Comparison of ENCODE assay signal across 21 mouse cellular contexts in genomic region chr11:109846343-109846742, GRCm38 (mm10). TPM values are rescaled to one million over a fixed set of nuclear protein-coding genes. Genes with fewer than 3 reads are reported as not detected.
A peak's percentile ranks its signal among the peaks of the same experiment; 100 is the strongest.
DNase-seq lines count a peak whose midpoint lies in the region; ATAC-seq and TF ChIP-seq lines count a peak whose summit lies in the region.
"Had no signal": no experiment of that assay in that cellular context is flagged by ENCODE, and none has a peak within 500 bp of the region (broad histone marks: within the 10 kb centered on the region; RNA-seq: fewer than 3 reads in every experiment).

No protein-coding gene starts in this region.

- TF ChIP-seq POLR2A in lung, adult 2 months (IDR thresholded peaks at IDR 0.05; ENCODE audit: borderline replicate concordance, extremely low read depth, low read depth, low read length), result no peak

- no peak for ATAC-seq in hindbrain, embryonic 15.5 days (ENCODE audit: low FRiP score, low read depth)
- ATAC-seq in hindbrain, embryonic 13.5 days (ENCODE audit: low FRiP score), result no peak
- ATAC-seq in lung, embryonic 16.5 days (ENCODE audit: low read depth), result peak; percentile 77
- peak; percentile 53; the same call in 1 of the 2 replicates for ATAC-seq in stomach, embryonic 16.5 days (ENCODE audit: insufficient read depth, low FRiP score)
- ATAC-seq: midbrain, embryonic 16.5 days had no signal

- TF ChIP-seq CTCF in lung, adult 2 months (IDR thresholded peaks at IDR 0.05; ENCODE audit: insufficient read depth, low read length), result no peak

- peak; percentile 10 for DNase-seq in gastrocnemius, postnatal 14 days
- no peak for DNase-seq in gastrocnemius, postnatal 4 days (ENCODE audit: low spot score in 2 of 2)
- no peak for DNase-seq in lung, adult 2 months
- DNase-seq in kidney, postnatal 4 days, result no peak
- DNase-seq: adrenal gland, adult 2 months; cerebellum, adult 11 months; cerebellum, postnatal 25 days; gastrocnemius, postnatal 25 days; kidney, adult 9 months; liver, embryonic 13.5 days had no signal

- peaks cover 9% of the 10 kb centered on the region; the same call in 1 of the 2 replicates for H3K4me1 ChIP-seq in hindbrain, embryonic 15.5 days (replicated peaks)
- peaks cover 6% of the 10 kb centered on the region; the same call in 1 of the 2 replicates for H3K4me1 ChIP-seq in hindbrain, embryonic 13.5 days (replicated peaks)
- H3K4me1 ChIP-seq in lung, embryonic 16.5 days (replicated peaks; ENCODE audit: control insufficient read depth, insufficient read depth, low read length), result peaks cover 13% of the 10 kb centered on the region
- H3K4me1 ChIP-seq in lung, adult 2 months (ENCODE audit: control insufficient read depth, insufficient read depth, low read length), result peaks cover 4% of the 10 kb centered on the region
- no peaks in the 10 kb centered on the region for H3K4me1 ChIP-seq in stomach, embryonic 16.5 days (ENCODE audit: control insufficient read depth, insufficient read depth, low read length)
- H3K4me1 ChIP-seq: forebrain, embryonic 12.5 days; liver, embryonic 13.5 days had no signal

- intact Hi-C loops in gastrocnemius, postnatal 14 days (cut with DNase I; ENCODE audit: low total_unique reads), result no loop called here

- H3K36me3 ChIP-seq in hindbrain, embryonic 15.5 days, result no peaks in the 10 kb centered on the region
- no peaks in the 10 kb centered on the region for H3K36me3 ChIP-seq in hindbrain, embryonic 13.5 days
- no peaks in the 10 kb centered on the region for H3K36me3 ChIP-seq in lung, embryonic 16.5 days (ENCODE audit: control insufficient read depth, insufficient read depth, low read length)
- no peaks in the 10 kb centered on the region for H3K36me3 ChIP-seq in stomach, embryonic 16.5 days (ENCODE audit: control insufficient read depth, insufficient read depth, low read length)
- H3K36me3 ChIP-seq: forebrain, embryonic 12.5 days; limb, embryonic 10.5 days; liver, embryonic 13.5 days had no signal

- no peak overlapping the region for H3K4me3 ChIP-seq in hindbrain, embryonic 15.5 days
- no peak overlapping the region for H3K4me3 ChIP-seq in hindbrain, embryonic 13.5 days
- no peak overlapping the region for H3K4me3 ChIP-seq in lung, embryonic 16.5 days (ENCODE audit: low read length)
- no peak overlapping the region for H3K4me3 ChIP-seq in lung, adult 2 months (replicated peaks; ENCODE audit: extremely low read depth, low read depth, low read length)
- H3K4me3 ChIP-seq in stomach, embryonic 16.5 days (replicated peaks; ENCODE audit: low read length), result no peak overlapping the region
- H3K4me3 ChIP-seq: forebrain, embryonic 12.5 days; limb, embryonic 10.5 days; liver, embryonic 13.5 days; megakaryocyte, embryonic 14.5 days had no signal

- H3K9me3 ChIP-seq in hindbrain, embryonic 15.5 days, result no peaks in the 10 kb centered on the region
- H3K9me3 ChIP-seq in hindbrain, embryonic 13.5 days, result no peaks in the 10 kb centered on the region
- no peaks in the 10 kb centered on the region for H3K9me3 ChIP-seq in lung, embryonic 16.5 days (ENCODE audit: control insufficient read depth, low read length)
- no peaks in the 10 kb centered on the region for H3K9me3 ChIP-seq in stomach, embryonic 16.5 days (replicated peaks; ENCODE audit: control insufficient read depth, low read length)
- H3K9me3 ChIP-seq: forebrain, embryonic 12.5 days; limb, embryonic 10.5 days; liver, embryonic 13.5 days had no signal

- no peak overlapping the region for H3K9ac ChIP-seq in hindbrain, embryonic 15.5 days
- no peak overlapping the region for H3K9ac ChIP-seq in hindbrain, embryonic 13.5 days
- H3K9ac ChIP-seq in lung, embryonic 16.5 days (ENCODE audit: low read length), result no peak overlapping the region; the same call in 1 of the 2 replicates
- H3K9ac ChIP-seq in stomach, embryonic 16.5 days (ENCODE audit: low read length), result no peak overlapping the region
- H3K9ac ChIP-seq: forebrain, embryonic 12.5 days; liver, embryonic 13.5 days had no signal

- H3K27me3 ChIP-seq in hindbrain, embryonic 15.5 days, result no peaks in the 10 kb centered on the region
- H3K27me3 ChIP-seq in hindbrain, embryonic 13.5 days, result no peaks in the 10 kb centered on the region
- H3K27me3 ChIP-seq in lung, embryonic 16.5 days (ENCODE audit: control insufficient read depth, insufficient read depth, low read depth, low read length), result no peaks in the 10 kb centered on the region
- no peaks in the 10 kb centered on the region for H3K27me3 ChIP-seq in stomach, embryonic 16.5 days (ENCODE audit: control insufficient read depth, insufficient read depth, low read length)
- H3K27me3 ChIP-seq: CH12.LX; forebrain, embryonic 12.5 days; liver, embryonic 13.5 days; megakaryocyte, embryonic 14.5 days had no signal

- no peak overlapping the region for H3K4me2 ChIP-seq in hindbrain, embryonic 15.5 days
- no peak overlapping the region for H3K4me2 ChIP-seq in hindbrain, embryonic 13.5 days
- no peak overlapping the region for H3K4me2 ChIP-seq in lung, embryonic 16.5 days (ENCODE audit: low read depth, low read length)
- H3K4me2 ChIP-seq in stomach, embryonic 16.5 days (ENCODE audit: low read depth, low read length), result no peak overlapping the region
- H3K4me2 ChIP-seq: forebrain, embryonic 12.5 days; liver, embryonic 13.5 days had no signal

- 0 out of 2 replicates have a peak overlapping the region, but pooled peaks have one; percentile 15 for H3K27ac ChIP-seq in hindbrain, embryonic 15.5 days (replicated peaks)
- no peak overlapping the region for H3K27ac ChIP-seq in hindbrain, embryonic 13.5 days
- H3K27ac ChIP-seq in lung, embryonic 16.5 days (ENCODE audit: low read length), result peak overlapping the region; percentile 26; the same call in 1 of the 2 replicates
- no peak overlapping the region for H3K27ac ChIP-seq in stomach, embryonic 16.5 days (ENCODE audit: low read length)
- H3K27ac ChIP-seq: forebrain, embryonic 12.5 days; liver, embryonic 13.5 days had no signal

- WGBS in hindbrain, embryonic 15.5 days, result 55% methylated on average over 7 of the region's 7 CpGs
- 67% methylated on average over 7 of the region's 7 CpGs for WGBS in hindbrain, embryonic 13.5 days
- 22% methylated on average over 7 of the region's 7 CpGs for WGBS in lung, embryonic 16.5 days
- WGBS in lung, adult 2 months, result 39% methylated on average over 7 of the region's 7 CpGs
- 35% methylated on average over 7 of the region's 7 CpGs for WGBS in stomach, embryonic 16.5 days

RNA-seq across cellular contexts. Expression of gene 1700012B07Rik, which starts 18.5 kb away (rescaled TPM):
- not detected for total RNA-seq in gastrocnemius, postnatal 14 days (2021)
- total RNA-seq in gastrocnemius, postnatal 4 days (2021), result not detected
- not detected in 2 replicates for polyA plus RNA-seq in hindbrain, embryonic 15.5 days (2015; fragmentation: Nextera tagmentation; extraction: Ambion mirVana)
- not detected in 2 replicates for polyA plus RNA-seq in hindbrain, embryonic 13.5 days (2015; fragmentation: Nextera tagmentation; extraction: Ambion mirVana)
- not detected in 2 replicates for polyA plus RNA-seq in lung, embryonic 16.5 days (2015; fragmentation: Nextera tagmentation; extraction: Ambion mirVana)
- polyA plus RNA-seq in lung, adult 2 months (2012; rRNA removed), result 0.12 and 0.26 TPM in 2 replicates
- polyA plus RNA-seq in stomach, embryonic 16.5 days (2015; fragmentation: Nextera tagmentation; extraction: Ambion mirVana), result not detected in 2 replicates
- total RNA-seq: adrenal gland, adult 2 months; CH12.LX; gastrocnemius, postnatal 25 days; layer of hippocampus, adult 18-20 months had no signal
- polyA plus RNA-seq: adrenal gland, adult 2 months; forebrain, embryonic 12.5 days; heart, embryonic 16.5 days; limb, embryonic 10.5 days; liver, embryonic 13.5 days; midbrain, embryonic 16.5 days had no signal

Comparison
In these comparisons a context has a peak if more than half of its experiments do, and no peak if none do; other contexts are left out.
1. H3K27ac ChIP-seq: peak in hindbrain, embryonic 15.5 days (single experiment) and lung, embryonic 16.5 days (single experiment); none in hindbrain, embryonic 13.5 days (single experiment) and stomach, embryonic 16.5 days (single experiment).
2. ATAC-seq: peak in lung, embryonic 16.5 days (single experiment) and stomach, embryonic 16.5 days (single experiment); none in hindbrain, embryonic 15.5 days (single experiment) and hindbrain, embryonic 13.5 days (single experiment).